Mouse (Mus musculus): ENCODE results near the gene Nucb2. TPM values are rescaled to one million over a fixed set of nuclear protein-coding genes. Genes with fewer than 3 reads are reported as not detected.
A peak's percentile ranks its signal among the peaks of the same experiment; 100 is the strongest.

Nucb2 gene
- polyA plus RNA-seq, 1 experiment from 2014 or later, result 13.8 TPM

GRCm38 (mm10) chr7:116483782-116484181 lies 20.4 kb upstream of the Nucb2 start:
- DNase-seq (ENCODE audit: low spot score), result no peak
- Histone ChIP-seq H3K9ac (ENCODE audit: low read length) (no peak overlapping the region), H3K4me2 (ENCODE audit: low read depth, severe bottlenecking) (no peak overlapping the region), H3K9me3 (ENCODE audit: control insufficient read depth, low read length) (no peaks in the 10 kb centered on the region), H3K36me3 (ENCODE audit: control insufficient read depth, insufficient read depth, low read length) (no peaks in the 10 kb centered on the region), H3K4me1 (ENCODE audit: control insufficient read depth, insufficient read depth, low read length) (no peaks in the 10 kb centered on the region), H3K27ac (replicated peaks; ENCODE audit: low read depth, low read length) (no peak overlapping the region), H3K27me3 (ENCODE audit: control insufficient read depth, insufficient read depth, low read length) (no peaks in the 10 kb centered on the region), H3K4me3 (ENCODE audit: low read depth, low read length) (no peak overlapping the region)
- 85% methylated on average over 5 of the region's 5 CpGs for WGBS
- ATAC-seq (ENCODE audit: insufficient number of reproducible peaks, low FRiP score, low TSS enrichment, low read depth), result no peak

GRCm38 (mm10) chr7:116484213-116484612 lies 20.0 kb upstream of the Nucb2 start:
- H3K36me3 ChIP-seq (ENCODE audit: control insufficient read depth, insufficient read depth, low read length), result no peaks in the 10 kb centered on the region
- H3K4me2 ChIP-seq (ENCODE audit: low read depth, severe bottlenecking), result no peak overlapping the region
- no peak overlapping the region for H3K4me3 ChIP-seq (ENCODE audit: low read depth, low read length)
- H3K27me3 ChIP-seq (ENCODE audit: control insufficient read depth, insufficient read depth, low read length), result no peaks in the 10 kb centered on the region
- no peak overlapping the region for H3K27ac ChIP-seq (replicated peaks; ENCODE audit: low read depth, low read length)
- H3K9me3 ChIP-seq (ENCODE audit: control insufficient read depth, low read length), result no peaks in the 10 kb centered on the region
- no peak for DNase-seq (ENCODE audit: low spot score)
- H3K4me1 ChIP-seq (ENCODE audit: control insufficient read depth, insufficient read depth, low read length), result no peaks in the 10 kb centered on the region
- WGBS, result 84% methylated on average over 5 of the region's 5 CpGs
- no peak overlapping the region for H3K9ac ChIP-seq (ENCODE audit: low read length)
- no peak for ATAC-seq (ENCODE audit: insufficient number of reproducible peaks, low FRiP score, low TSS enrichment, low read depth)

GRCm38 (mm10) chr7:116485062-116485601 lies 19.0 kb upstream of the Nucb2 start:
- no peak for ATAC-seq (ENCODE audit: insufficient number of reproducible peaks, low FRiP score, low TSS enrichment, low read depth)
- no peaks in the 10 kb centered on the region for H3K4me1 ChIP-seq (ENCODE audit: control insufficient read depth, insufficient read depth, low read length)
- WGBS, result 81% methylated on average over 1 of the region's 1 CpGs

GRCm38 (mm10) chr7:116491113-116491512 lies 13.1 kb upstream of the Nucb2 start:
- Histone ChIP-seq H3K4me1 (ENCODE audit: control insufficient read depth, insufficient read depth, low read length) (no peaks in the 10 kb centered on the region), H3K9me3 (ENCODE audit: control insufficient read depth, low read length) (no peaks in the 10 kb centered on the region), H3K9ac (ENCODE audit: low read length) (no peak overlapping the region), H3K36me3 (ENCODE audit: control insufficient read depth, insufficient read depth, low read length) (no peaks in the 10 kb centered on the region), H3K4me2 (ENCODE audit: low read depth, severe bottlenecking) (no peak overlapping the region), H3K27ac (replicated peaks; ENCODE audit: low read depth, low read length) (no peak overlapping the region), H3K27me3 (ENCODE audit: control insufficient read depth, insufficient read depth, low read length) (no peaks in the 10 kb centered on the region), H3K4me3 (ENCODE audit: low read depth, low read length) (no peak overlapping the region)
- WGBS, result 73% methylated on average over 4 of the region's 4 CpGs
- no peak for ATAC-seq (ENCODE audit: insufficient number of reproducible peaks, low FRiP score, low TSS enrichment, low read depth)
- DNase-seq (ENCODE audit: low spot score), result no peak

More at GRCm38 (mm10) chr7:116485062-116485601, 19.0 kb upstream of the Nucb2 start:
- no peak for DNase-seq (ENCODE audit: low spot score)
- H3K4me2 ChIP-seq (ENCODE audit: low read depth, severe bottlenecking), result no peak overlapping the region
- H3K9ac ChIP-seq (ENCODE audit: low read length), result no peak overlapping the region
- no peaks in the 10 kb centered on the region for H3K36me3 ChIP-seq (ENCODE audit: control insufficient read depth, insufficient read depth, low read length)
- no peaks in the 10 kb centered on the region for H3K27me3 ChIP-seq (ENCODE audit: control insufficient read depth, insufficient read depth, low read length)
- H3K27ac ChIP-seq (replicated peaks; ENCODE audit: low read depth, low read length), result no peak overlapping the region
- H3K9me3 ChIP-seq (ENCODE audit: control insufficient read depth, low read length), result no peaks in the 10 kb centered on the region
- no peak overlapping the region for H3K4me3 ChIP-seq (ENCODE audit: low read depth, low read length)

GRCm38 (mm10) chr7:116493267-116494003 lies 10.7 kb upstream of the Nucb2 start:
- Histone ChIP-seq H3K9me3 (ENCODE audit: control insufficient read depth, low read length) (no peaks in the 10 kb centered on the region), H3K27me3 (ENCODE audit: control insufficient read depth, insufficient read depth, low read length) (no peaks in the 10 kb centered on the region), H3K36me3 (ENCODE audit: control insufficient read depth, insufficient read depth, low read length) (no peaks in the 10 kb centered on the region), H3K27ac (replicated peaks; ENCODE audit: low read depth, low read length) (no peak overlapping the region), H3K4me3 (ENCODE audit: low read depth, low read length) (no peak overlapping the region), H3K4me1 (ENCODE audit: control insufficient read depth, insufficient read depth, low read length) (no peaks in the 10 kb centered on the region), H3K4me2 (ENCODE audit: low read depth, severe bottlenecking) (no peak overlapping the region), H3K9ac (ENCODE audit: low read length) (no peak overlapping the region)
- DNase-seq (ENCODE audit: low spot score) (no peak), ATAC-seq (ENCODE audit: insufficient number of reproducible peaks, low FRiP score, low TSS enrichment, low read depth) (no peak)
- 87% methylated on average over 7 of the region's 7 CpGs for WGBS

GRCm38 (mm10) chr7:116494618-116495017 lies 9.6 kb upstream of the Nucb2 start:
- no peak overlapping the region for H3K9ac ChIP-seq (ENCODE audit: low read length)
- H3K4me3 ChIP-seq (ENCODE audit: low read depth, low read length), result no peak overlapping the region
- no peaks in the 10 kb centered on the region for H3K9me3 ChIP-seq (ENCODE audit: control insufficient read depth, low read length)
- no peaks in the 10 kb centered on the region for H3K27me3 ChIP-seq (ENCODE audit: control insufficient read depth, insufficient read depth, low read length)
- no peak overlapping the region for H3K27ac ChIP-seq (replicated peaks; ENCODE audit: low read depth, low read length)
- 85% methylated on average over 5 of the region's 5 CpGs for WGBS
- no peaks in the 10 kb centered on the region for H3K4me1 ChIP-seq (ENCODE audit: control insufficient read depth, insufficient read depth, low read length)
- no peak overlapping the region for H3K4me2 ChIP-seq (ENCODE audit: low read depth, severe bottlenecking)
- no peaks in the 10 kb centered on the region for H3K36me3 ChIP-seq (ENCODE audit: control insufficient read depth, insufficient read depth, low read length)
- DNase-seq (ENCODE audit: low spot score) (no peak), ATAC-seq (ENCODE audit: insufficient number of reproducible peaks, low FRiP score, low TSS enrichment, low read depth) (no peak)

- WGBS, result 88% methylated on average over 4 of the region's 4 CpGs
- no peak overlapping the region for H3K4me3 ChIP-seq (ENCODE audit: low read depth, low read length)
- no peaks in the 10 kb centered on the region for H3K36me3 ChIP-seq (ENCODE audit: control insufficient read depth, insufficient read depth, low read length)
- DNase-seq (ENCODE audit: low spot score) (no peak), ATAC-seq (ENCODE audit: insufficient number of reproducible peaks, low FRiP score, low TSS enrichment, low read depth) (no peak)
- H3K4me1 ChIP-seq (ENCODE audit: control insufficient read depth, insufficient read depth, low read length), result no peaks in the 10 kb centered on the region
- no peak overlapping the region for H3K4me2 ChIP-seq (ENCODE audit: low read depth, severe bottlenecking)
- no peak overlapping the region for H3K27ac ChIP-seq (replicated peaks; ENCODE audit: low read depth, low read length)
- no peaks in the 10 kb centered on the region for H3K27me3 ChIP-seq (ENCODE audit: control insufficient read depth, insufficient read depth, low read length)
- H3K9ac ChIP-seq (ENCODE audit: low read length), result no peak overlapping the region
- H3K9me3 ChIP-seq (ENCODE audit: control insufficient read depth, low read length), result no peaks in the 10 kb centered on the region
Observed at GRCm38 (mm10) chr7:116496760-116497159, 7.4 kb upstream of the Nucb2 start.

GRCm38 (mm10) chr7:116504818-116505170 lies 625 bp downstream of the Nucb2 start:
- Histone ChIP-seq H3K4me2 (ENCODE audit: low read depth, severe bottlenecking) (peak overlapping the region; percentile 83), H3K9ac (ENCODE audit: low read length) (peak overlapping the region; percentile 74), H3K27me3 (ENCODE audit: control insufficient read depth, insufficient read depth, low read length) (no peaks in the 10 kb centered on the region), H3K4me3 (ENCODE audit: low read depth, low read length) (peak overlapping the region; percentile 76), H3K4me1 (ENCODE audit: control insufficient read depth, insufficient read depth, low read length) (no peaks in the 10 kb centered on the region), H3K36me3 (ENCODE audit: control insufficient read depth, insufficient read depth, low read length) (no peaks in the 10 kb centered on the region), H3K27ac (replicated peaks; ENCODE audit: low read depth, low read length) (no peak overlapping the region), H3K9me3 (ENCODE audit: control insufficient read depth, low read length) (no peaks in the 10 kb centered on the region)
- ATAC-seq (ENCODE audit: insufficient number of reproducible peaks, low FRiP score, low TSS enrichment, low read depth) (no peak), DNase-seq (ENCODE audit: low spot score) (no peak)
- WGBS, result 8% methylated on average over 6 of the region's 6 CpGs

GRCm38 (mm10) chr7:116514030-116514429 lies 9.9 kb downstream of the Nucb2 start:
- Histone ChIP-seq H3K4me2 (ENCODE audit: low read depth, severe bottlenecking) (no peak overlapping the region), H3K36me3 (ENCODE audit: control insufficient read depth, insufficient read depth, low read length) (no peaks in the 10 kb centered on the region), H3K9me3 (ENCODE audit: control insufficient read depth, low read length) (no peaks in the 10 kb centered on the region), H3K4me3 (ENCODE audit: low read depth, low read length) (no peak overlapping the region), H3K9ac (ENCODE audit: low read length) (no peak overlapping the region), H3K4me1 (ENCODE audit: control insufficient read depth, insufficient read depth, low read length) (no peaks in the 10 kb centered on the region), H3K27ac (replicated peaks; ENCODE audit: low read depth, low read length) (no peak overlapping the region), H3K27me3 (ENCODE audit: control insufficient read depth, insufficient read depth, low read length) (no peaks in the 10 kb centered on the region)
- 83% methylated on average over 5 of the region's 5 CpGs for WGBS
- ATAC-seq (ENCODE audit: insufficient number of reproducible peaks, low FRiP score, low TSS enrichment, low read depth) (no peak), DNase-seq (ENCODE audit: low spot score) (no peak)

All from limb, embryonic 11.5 days (tissue).